Mouse (Mus musculus): Measurements from ENCODE around the gene Ilf3. TPM values are rescaled to one million over a fixed set of nuclear protein-coding genes. Genes with fewer than 3 reads are reported as not detected.

Ilf3 gene
- polyA plus RNA-seq, 2 experiments from 2014 or later, result 127 to 203 TPM

DNA sequence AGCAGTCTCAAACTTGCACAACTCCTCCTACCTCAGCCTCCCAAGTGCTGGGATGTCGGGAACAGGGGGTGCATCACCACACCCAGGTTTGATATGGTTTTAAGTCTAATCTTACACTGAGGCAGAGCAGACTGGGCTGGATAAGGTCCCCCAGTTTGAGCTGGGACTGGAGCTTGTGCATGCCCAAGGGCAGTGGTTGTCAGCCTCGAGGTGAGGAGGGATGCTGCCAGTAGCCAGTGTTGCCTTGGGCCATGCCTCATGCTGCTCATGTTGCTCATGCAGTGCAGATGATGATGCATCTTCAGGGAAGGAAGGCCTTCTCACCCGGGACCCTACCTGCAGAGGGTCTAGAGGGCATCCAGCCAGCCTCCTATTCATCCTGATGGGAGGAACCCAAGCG, 37.9 kb downstream of the Ilf3 start:
- ATAC-seq, result no peak

DNA sequence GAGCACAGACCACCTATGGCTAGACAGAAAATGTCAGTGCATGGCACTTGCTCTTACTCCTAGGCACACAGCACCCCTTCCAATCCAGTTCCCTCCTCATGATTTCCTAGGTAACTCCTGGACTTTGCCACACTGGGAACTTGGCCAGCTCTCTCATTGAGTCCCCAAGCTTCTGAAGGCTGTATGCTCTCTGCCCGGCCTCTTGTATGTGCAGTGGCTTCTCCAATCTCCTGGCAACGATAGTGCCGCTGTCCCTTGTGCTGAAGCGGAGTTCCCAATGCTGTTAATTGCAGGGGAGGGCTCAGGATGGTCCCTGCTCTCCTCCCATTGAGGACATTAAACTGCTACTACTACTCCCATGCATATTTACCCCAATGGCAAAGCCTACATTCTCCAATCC, 40.3 kb downstream of the Ilf3 start:
- ATAC-seq, result no peak

DNA sequence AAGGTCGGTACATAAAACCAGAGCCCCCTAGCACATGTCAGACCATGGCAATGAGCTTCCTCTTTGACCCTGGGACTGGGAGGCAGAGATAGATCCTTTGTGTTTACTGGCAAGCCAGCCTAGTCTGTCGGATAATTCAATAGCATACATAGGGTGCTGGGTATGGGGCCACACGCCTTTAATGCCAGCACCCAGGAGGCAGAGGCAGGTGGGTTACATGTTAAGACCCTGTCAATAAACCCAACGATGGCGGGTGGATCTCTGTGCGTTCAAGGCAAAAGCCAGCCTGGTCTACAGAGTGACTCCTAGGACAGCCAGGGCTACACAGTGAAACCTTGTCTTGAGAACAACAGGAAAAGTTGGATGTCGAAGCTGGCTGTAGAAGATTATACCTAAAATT, 41.0 kb downstream of the Ilf3 start:
- no peak for ATAC-seq

DNA sequence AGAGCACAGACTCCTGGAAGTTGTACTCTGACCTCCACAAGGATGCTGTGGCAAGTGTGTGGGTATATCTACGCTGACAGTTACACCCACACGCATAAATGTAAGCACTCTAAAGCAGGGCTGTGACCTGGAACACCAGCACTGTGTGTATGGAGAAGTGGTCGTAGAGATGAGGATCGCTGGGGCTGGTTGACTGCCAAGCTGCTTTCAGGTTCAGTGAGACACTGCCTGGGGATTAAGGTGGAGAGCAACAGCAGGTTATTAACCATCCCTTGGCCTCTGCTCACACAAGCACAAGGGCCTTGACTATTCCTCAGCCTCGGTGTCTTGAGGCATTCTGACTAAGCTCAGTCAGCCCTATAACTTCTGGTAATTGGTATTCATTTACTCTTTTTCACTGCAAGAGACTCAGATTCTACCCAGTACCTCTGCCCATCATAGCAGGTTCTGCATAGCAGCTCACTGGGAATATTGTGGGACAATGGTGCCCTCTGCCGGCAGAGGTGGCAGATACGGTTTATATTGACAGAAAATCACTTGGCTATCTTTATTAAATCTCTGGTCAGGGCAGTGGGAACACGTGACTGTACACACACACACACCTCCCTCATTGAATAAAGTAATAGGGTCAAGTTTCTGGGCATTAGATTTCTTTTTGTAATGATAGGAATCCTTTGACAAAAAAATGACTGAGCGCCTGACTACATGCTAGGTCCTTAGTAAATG, 42.1 kb downstream of the Ilf3 start:
- ATAC-seq, result peak; percentile 62

DNA sequence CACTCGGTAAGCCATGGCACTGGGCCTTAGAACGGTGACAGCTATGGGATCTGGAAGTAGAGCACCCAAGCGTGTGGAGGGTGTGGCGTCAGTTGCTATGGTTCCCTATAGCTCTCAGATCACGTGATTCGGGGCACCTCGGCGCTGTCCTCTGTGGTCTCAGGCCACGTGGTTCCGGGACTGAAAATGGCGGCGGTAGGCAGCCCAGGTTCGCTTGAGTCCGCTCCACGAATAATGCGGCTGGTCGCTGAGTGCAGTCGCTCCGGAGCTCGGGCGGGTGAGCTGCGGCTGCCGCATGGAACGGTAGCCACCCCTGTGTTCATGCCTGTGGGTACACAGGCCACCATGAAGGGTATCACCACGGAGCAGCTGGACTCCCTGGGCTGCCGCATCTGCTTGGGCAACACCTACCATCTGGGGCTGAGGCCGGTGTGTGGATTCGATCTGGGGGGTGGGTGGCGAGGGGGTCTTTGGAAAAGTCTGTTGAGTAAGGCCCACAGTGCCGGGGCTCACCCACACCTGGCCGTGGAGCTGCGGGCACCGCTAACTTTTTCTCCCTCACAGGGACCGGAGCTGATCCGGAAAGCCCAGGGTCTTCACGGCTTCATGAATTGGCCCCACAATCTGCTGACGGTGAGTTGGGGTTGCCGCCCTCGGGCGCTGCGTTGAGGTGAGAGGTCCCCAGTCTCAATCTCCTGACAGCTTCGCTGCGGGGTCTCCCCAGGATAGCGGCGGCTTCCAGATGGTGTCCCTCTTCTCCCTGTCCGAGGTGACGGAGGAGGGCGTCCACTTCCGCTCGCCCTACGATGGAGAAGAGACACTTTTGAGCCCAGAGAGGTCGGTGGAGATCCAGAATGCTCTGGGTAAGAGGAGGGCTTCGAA, 44.2 kb downstream of the Ilf3 start, which contains the start of gene Qtrt1:
TSS of gene Qtrt1 (plus strand) at position 169 of the 882 bp plus-strand sequence.
- ATAC-seq, result peak; percentile 98

DNA sequence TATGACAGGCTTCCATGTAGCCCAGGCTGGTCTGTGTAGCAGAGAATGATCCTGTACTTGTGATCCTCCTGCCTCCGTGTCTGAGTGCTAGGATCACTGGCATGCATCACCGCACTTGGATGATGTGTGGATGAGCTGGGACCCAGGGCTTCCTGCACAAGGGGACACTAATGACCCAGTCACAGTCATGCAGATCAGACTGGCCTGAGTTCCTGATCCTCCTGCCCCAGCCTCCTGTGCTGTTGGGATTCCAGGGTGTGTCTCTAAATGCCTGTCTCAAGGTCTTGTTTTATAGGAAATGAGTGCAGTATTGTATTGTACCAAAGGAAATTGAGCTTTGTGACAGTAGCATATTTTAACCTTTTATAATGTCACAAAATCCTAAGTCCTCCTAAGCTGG, 50.2 kb downstream of the Ilf3 start:
- ATAC-seq, result no peak

DNA sequence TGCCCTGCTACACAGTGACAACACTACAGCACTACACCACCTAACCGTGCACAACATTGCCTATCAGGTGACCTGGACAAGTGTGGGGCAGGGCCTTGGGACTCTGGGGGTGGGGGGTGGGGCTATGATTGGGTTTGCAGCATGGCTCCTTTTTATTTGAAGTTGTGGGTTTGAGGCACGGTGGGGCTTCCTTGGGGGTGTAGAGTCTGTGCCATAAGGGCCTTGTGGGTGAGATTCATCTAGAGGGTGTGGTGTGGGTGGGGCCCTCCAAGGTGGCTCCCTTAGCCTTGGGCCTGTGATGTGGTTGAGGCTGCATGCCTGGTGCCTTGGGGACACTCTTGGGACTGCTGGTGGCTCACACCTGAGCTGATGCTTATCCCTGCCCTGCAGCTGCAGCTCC, 52.0 kb downstream of the Ilf3 start:
- ATAC-seq, result no peak

DNA sequence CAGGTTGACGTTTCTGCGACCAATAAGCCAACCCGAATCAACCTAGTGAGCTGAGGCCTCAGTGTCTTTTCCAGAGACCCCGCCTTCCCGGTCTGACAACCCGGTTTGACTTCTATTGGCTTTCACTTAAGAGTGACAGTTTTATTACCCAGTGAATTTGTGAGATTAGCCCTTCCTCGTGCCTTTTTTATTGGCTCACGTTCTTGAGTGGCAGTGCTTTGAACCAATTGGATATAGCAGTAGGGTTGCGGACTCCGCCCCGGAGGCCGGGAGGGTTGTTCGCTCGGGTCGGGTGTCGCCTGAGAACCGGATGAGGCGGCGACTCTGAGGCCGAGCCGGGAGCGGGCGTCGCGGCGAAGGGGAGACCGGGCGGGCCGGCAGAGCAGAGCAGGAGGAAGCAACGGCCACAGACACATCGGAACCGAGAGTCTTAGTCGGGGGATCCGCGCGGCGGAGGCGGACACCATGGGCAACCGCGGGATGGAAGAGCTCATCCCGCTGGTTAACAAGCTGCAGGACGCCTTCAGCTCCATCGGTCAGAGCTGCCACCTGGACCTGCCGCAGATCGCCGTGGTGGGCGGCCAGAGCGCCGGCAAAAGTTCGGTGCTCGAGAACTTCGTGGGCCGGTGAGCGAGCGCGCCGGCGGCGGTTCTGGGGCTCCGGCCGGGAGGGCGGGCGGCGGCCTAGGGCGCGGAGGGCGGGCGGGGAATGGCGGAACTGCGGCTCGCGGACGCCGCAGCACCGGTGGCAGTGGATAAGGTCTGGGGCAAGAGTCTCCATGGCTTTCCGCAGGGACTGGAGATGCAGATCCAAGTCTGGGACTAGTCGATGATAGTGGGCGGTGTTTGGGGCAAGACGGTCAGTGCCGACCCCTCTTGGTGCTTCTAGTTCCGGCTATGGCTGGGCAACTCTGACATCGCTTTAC, 57.2 kb downstream of the Ilf3 start, which contains the start of gene Dnm2:
TSS of gene Dnm2 (plus strand) at position 278 of the 925 bp plus-strand sequence.
- ATAC-seq, result peak; percentile 99

DNA sequence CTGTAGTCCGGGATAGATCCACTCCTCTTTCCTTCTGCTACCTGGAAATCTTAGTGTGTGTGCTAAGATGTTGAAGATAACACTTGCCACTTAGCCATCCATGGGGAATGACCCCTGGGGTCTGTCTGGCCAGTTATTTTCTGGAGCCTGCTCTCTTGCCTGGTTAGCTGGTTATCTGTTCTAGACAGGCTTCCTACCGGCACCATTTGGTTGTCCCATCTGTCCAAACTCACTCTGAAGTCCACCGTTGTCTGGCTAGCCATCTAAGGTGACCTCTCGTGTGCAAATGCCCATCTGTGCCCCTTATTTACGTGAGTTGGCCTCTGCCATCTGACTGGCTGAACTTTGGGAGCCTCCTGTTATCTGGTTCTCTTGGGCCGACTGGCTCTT, 57.9 kb downstream of the Ilf3 start:
- ATAC-seq, result no peak

DNA sequence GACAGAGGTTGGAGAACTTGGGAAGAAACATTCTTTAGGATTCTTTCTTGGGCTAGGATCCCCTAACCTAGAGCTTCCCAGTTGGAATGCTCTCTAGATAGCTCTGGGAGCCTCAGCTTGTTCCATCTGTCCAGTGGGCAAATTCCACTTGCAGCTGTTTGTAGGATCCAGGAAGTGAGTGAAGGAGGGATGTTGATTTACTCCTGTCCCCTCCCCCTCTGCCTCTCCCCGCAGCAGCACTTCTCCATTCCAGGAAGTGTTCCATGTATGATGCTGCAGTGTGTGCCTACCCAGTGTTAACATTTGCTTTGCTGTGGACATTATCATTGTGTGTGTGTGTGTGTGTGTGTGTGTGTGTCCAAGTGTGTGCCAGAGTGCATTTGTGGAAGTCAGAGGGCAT, 58.3 kb downstream of the Ilf3 start:
- no peak for ATAC-seq

DNA sequence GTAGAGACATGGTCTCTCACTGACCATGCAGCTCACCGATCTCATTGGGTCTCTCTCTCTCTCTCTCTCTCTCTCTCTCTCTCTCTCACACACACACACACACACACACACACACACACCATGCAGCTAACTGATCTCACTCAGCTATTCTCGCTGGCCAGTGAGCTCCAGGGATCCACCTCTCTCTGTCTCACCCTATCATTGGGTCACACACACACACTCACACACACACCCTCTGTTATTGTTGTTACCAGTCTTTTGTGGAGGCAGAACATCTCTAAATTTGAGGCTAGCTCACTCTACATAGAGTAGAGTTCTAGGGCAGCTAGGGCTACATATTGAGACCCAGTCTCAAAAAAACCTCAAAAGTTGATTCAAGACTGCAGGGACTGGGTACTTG, 58.9 kb downstream of the Ilf3 start:
- no peak for ATAC-seq

DNA sequence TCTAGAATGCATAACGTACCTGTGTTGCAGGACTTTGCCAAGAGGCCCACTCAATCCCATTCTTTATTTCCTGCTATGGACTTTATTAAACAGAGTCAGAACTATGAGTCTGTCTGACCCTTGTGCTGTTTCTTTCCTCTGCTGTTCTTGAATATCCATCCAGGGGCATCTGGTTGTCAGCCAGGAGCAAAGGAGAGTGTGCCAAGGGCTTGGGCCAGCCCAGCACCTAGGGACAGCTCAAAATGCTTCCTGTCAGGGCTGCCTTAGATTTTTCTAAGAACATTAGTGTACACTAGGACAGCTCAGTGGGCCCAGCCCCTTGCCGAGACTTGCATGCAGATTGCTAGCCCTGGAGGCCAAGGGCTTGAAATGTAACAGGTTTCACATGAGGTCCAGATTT, 60.1 kb downstream of the Ilf3 start:
- no peak for ATAC-seq

DNA sequence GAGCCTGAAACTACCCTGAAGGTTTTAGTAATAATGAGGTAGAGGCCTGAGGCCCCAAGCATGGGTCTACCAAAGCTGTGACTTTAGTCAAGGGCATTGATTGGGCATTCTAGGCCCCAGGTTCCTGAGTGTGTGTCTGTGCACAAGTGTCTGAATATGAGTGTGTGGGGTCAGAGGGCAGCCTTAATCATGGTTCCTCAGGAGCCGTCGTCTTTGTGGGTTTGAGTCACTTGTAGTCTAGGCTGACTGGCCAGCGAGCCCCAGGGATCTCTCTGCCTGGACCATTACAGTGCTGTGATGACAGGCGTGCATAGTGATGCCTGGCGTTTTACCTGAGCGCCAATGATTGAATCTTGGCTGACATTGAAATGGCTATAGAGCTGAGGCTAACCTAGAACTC, 60.5 kb downstream of the Ilf3 start:
- ATAC-seq, result no peak

DNA sequence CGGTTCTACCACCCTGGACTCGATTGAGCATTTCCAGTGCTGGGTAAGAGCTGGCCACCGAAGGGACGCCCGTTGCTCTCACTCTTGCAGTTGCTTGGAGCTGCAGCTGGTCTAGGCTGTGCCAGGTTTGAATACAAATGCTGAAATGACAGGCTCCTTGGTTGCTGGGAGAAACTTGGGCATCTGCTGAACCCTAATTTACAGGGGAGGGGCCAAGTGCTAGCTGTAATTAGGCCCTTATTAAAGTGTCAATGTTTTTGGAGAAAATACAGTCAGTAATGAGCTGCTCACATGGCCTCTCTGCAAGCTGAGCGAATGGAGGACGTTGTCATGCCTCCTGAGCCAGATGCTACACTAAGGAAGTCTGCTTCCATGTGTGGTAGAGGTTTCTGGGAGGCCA, 63.1 kb downstream of the Ilf3 start:
- no peak for ATAC-seq

DNA sequence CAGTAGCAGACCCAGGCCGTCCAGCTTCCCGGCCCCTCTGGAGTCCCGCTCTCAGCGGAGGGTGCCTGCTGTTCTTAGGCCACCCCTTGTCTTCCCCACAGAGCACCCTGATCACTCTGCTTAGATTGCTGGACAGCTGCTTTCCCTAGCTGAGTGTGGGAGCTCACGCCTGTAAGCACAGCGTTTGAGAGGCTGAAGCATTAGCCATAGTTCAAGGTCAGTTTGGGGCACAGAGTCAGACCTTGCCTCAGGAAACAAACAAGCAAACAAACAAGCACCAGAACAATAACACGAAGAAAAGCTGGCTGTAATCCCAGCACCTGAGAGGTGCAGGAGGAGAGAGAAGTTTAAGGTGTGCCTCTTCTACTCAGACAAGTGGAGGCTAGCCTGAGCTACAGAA, 64.4 kb downstream of the Ilf3 start:
- no peak for ATAC-seq

DNA sequence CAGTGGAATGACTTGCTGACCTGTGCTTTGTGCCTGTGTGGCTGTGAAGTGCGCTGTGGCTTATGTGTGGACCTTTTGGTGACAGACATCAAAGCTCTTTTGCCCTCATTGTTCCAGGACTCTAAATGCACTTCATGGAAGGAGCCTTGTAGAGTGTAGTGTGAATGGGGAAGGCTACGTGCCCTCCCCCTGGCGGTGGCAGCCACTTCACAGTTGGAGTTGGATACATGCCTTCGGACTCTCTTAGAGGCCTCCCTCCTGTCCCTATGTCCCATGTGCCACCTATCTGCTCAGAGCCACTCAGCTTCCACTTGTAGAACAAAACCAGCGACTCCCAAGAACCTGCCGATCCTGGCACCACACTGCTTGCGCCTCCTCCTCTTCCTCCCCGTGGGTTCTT, 66.1 kb downstream of the Ilf3 start:
- no peak for ATAC-seq

DNA sequence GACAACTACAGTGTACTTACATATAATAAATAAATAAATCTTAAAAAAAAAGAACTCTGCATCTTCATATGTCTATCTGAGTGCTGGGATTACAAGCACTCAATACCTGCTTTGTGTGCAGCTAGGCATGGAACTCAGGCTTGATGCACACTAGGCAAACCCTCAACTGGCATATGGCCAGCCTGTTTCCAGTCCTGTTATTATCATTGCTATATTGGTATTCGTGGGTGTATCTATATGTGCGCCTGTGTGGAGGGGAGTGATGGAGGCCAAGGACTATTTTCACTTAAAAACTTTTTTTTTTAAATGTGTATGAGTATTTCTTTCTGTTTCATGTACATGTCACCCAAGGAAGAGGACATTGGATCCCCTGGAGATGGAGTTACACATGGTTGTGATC, 66.7 kb downstream of the Ilf3 start:
- no peak for ATAC-seq

DNA sequence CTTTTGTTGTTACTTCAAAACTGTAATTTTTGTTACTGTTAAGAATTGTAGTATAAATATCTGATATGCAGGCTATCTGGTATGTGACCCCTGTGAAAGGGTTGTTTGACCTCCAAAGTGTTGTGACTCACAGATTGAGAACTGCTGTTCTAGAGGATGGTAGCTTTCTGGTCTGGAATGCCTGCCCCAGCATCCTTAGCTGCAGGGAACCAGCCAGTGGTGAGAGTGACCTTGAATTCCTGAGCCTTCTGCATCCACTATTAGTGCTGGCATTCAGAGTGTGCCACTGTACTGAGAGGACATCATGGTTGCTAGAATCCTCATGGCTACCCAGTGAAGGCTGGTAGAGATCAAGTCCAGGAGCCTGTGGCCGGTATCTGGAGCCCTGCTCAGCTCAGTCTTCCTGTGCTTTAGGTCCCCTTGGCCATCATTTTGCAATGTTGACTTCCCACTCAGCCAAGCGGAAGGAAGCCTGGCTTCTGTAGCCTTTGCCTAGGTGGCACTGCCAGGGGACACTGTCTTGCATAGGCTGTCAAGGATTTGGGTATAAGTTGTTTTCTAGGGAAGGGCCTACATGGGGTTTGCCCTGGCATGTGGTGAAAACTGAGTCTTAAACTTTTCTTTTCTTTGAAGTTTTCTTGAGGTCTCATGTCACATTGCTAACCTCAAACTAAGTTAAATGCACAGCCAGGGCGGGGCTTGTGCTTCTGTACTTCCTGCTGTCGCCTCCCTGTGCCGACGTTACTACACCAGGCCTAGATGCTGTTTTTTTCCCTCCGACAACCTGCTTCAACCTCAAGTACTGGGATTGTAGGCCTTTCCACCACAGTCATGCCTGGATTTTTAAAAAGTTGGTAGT, 68.3 kb downstream of the Ilf3 start:
- ATAC-seq, result peak; percentile 97

DNA sequence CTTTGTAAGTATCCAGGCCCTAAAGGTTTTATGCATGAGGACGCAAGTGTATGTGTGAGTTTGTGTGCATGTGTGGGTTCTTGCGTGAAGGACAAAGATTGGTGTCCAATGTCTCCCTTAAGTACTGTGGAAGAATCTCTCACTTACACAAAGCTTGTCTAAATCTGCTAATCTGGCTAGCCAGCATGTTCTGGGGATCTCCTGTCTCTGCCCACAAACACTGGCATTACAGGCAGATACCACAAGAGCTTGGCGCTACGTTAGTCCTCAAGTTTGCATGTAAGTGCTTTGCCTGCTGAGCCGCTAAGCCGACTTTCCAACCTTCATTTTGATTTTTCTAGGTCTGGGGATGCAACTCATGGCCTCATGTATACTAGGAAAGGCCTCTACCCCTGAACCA, 69.9 kb downstream of the Ilf3 start:
- no peak for ATAC-seq

DNA sequence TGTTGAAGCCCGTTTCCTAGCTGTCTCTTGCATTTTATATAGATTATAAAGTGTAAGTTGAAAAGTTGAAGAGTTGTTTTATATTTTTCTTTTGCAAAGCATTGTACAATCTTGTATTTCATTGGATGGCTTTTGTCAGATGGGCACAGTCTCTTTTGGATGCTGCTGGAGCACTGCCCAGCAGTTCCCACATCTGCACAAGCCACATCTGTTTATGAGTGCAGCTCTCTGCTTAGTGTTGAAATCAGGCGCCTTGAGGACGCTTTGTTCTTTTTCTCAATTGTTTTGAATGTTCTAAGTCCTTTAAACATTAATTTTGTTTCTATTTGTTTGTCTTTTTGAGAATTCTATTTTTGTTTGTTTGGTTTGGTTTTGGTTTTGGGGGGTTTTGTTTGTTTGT, 70.5 kb downstream of the Ilf3 start:
- ATAC-seq, result no peak

DNA sequence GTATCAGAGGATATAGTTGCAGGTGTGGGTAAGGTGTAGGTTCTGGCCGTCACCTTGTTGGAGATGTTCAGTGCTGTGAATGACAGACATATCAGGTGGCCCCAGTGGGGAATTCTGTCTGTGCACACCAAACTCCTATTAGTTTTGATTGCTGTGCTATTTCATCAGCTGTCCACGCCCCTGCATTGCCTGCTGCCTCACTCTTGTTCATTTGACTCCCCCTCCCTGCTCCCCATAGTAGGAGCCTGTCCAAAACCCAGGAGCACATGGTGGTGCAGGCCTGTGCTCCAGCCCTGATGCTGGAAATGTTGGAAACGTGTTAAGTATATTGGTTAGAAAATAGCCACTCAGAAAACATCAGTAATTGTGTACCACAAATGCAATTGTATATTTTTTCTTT, 71.8 kb downstream of the Ilf3 start:
- ATAC-seq, result no peak

DNA sequence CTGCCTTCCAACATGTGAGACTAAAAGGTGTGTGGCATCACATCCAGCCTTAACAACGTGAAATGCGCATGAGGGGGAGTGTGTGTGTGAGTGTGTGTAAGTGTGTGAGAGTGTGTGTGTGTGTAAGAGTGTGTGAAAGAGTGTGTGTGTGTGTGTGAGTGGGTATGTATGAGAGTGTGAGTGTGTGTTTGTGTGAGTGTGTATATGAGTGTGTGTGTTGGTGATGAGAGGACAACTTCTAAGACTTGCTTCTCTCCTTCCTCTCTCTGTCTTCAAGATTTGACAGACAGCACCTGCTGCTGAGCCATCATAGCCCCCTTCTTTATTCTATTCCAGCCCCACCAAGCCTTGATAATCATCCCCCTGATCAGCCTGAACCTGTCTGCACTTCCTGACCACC, 72.2 kb downstream of the Ilf3 start:
- no peak for ATAC-seq

All from CD4-positive, CD25-positive, alpha-beta regulatory T cell, adult 4 months (primary cell).